Mouse (Mus musculus): ENCODE measurements around the gene Taar7d.
A peak's percentile ranks its signal among the peaks of the same experiment; 100 is the strongest.
"Not testable (repeated sequence)": the region's sequence is repeated elsewhere in the genome, so short reads cannot be mapped to it uniquely, and the experiment has no call there.

Gene Taar7d

DNA sequence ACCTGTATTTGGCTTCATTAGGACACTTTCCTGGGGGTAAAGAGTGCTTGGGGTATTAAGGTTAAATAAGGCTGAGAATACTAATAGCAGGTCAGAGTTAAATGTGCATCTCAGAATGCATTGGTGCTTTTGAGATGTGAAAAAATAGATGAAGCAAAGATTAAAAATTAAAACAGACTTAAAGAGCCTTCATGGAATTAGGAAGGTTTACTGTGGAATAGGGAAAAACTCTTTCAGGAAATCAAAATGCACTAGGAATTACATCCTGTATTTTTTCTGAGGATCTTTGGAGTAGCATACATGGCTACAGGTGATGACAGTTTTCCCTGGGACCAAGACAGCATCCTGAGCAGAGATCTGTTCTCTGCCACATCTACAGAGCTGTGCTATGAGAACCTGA lies at the start of gene Taar7d:
Gene Taar7d, plus strand, starts transcription at position 301 of the 400 bp plus-strand sequence.
- DNase-seq (ENCODE audit: low spot score in 2 of 2): no peak

- DNase-seq (ENCODE audit: low spot score in 2 of 2): no peak
Observed at GRCm38 (mm10) chr10:23977958-23978357, 49.1 kb upstream of the Taar7d start.

DNA sequence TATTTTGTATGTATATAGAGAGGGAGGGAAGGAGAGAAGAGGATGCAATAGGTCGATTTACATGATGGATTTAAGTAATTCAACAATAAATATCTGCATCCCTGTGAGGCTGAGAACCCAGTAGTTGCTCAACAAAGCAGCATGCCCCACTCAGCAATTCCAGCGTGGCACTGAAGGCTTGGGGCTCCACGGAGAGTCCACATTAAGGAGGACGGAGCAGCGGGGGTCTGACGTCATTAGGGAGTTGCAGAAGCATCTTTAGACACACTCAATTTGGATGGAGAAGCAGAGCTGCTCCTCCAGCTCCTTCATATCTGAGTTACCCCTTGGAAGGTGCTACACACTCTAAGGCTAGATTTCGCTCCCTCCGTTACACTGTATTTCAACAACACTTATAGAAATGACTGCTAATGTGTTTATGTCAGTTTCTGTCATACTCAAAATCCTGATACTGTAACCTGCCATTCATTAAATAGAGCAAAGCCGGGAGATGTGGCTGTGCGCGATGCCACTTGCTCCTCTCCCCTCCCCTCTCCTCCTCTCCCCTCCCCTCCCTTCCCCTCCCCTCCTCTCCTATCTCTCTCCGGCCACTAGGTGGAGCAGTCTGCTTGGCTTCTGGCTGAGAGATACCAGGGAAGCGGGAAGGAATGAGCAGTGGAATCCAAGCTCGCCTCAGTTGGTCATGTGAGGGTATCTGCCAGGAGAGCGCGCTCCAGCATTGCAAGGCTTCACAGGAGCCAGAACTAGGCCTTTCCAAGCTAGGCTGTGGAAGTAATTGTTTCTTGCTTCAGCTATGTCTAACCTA lies 47.9 kb upstream of the Taar7d start:
- peak; percentile 24 to 32 for DNase-seq (ENCODE audit: low spot score in 2 of 2)

DNA sequence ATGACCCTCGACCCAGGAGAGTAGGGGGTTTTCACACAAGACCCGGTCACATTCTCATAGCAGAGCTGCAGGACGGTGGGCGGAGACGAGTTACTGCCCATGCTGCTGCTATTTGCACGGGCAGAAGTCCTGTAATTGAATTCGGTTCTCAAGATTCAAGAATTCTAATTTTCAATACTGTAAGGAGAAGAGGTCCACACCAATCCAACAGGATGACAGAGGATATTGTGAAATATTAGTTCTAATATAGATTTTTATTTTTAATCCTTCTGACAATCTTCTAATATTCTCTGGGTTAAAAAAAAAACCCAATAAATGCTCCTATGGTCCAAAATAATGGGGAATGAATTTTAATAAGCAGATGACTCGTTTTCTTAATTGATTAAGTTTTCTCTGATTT lies 41.5 kb upstream of the Taar7d start, which contains the start of gene Taar6:
Gene Taar6, minus strand, starts transcription at position 101 of the 400 bp plus-strand sequence.
- DNase-seq (ENCODE audit: low spot score in 2 of 2): no peak

DNA sequence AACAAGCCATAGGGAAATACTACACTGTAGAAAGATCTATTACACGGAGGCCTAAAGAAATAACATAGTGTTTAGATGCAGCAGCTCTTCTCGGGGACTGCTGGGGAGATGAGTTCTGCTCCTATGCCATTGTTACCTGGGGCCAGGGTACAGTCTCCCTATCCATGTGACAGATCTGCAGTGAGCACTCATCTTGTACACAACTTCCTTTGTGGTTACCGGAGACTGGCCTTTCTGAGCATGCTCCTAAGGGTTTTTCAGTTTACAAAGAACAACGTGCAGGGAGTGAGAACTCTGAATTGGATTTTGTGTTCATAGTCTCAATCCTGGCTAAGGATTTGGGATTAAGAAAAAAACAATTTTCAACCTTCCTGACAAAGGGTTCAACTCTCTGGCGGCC lies 40.6 kb upstream of the Taar7d start:
- no peak for DNase-seq (ENCODE audit: low spot score in 2 of 2)

DNA sequence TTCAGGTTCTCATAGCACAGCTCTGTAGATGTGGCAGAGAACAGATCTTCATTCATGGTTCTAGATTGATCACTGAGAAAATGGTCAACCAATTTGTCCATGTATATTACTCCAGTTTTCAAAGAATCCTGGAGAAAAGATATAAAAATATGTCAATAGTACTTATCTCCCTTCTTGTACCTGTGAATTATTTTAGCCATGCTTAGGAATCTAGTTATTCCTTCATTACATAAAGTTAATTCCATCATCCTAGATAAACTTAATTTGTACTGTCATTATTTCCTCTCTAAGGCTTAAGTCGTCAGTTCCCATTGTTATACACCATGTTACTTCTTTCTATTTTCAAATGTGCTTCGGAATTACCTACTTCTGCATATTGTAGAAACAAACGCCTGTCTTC lies 33.6 kb upstream of the Taar7d start, which contains the start of gene Taar7a:
Gene Taar7a, minus strand, starts transcription at position 101 of the 400 bp plus-strand sequence.
- DNase-seq (ENCODE audit: low spot score in 2 of 2): no peak

DNA sequence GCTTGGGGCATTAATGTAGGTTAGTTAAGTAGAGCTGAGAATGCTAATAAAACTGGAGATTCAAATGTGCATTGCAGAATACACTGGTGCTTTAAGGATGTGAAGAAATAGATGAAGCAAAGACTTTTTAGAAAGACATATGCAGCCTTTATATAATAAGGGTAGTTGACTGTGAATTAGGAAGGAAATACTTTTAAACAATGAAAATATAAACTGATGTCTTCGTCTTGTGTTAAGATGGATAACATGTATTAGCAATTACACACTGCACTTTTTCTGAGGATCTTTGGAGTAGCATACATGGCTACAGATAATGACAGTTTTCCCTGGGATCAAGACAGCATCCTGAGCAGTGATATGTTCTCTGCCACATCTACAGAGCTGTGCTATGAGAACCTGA lies 27.4 kb upstream of the Taar7d start, which contains the start of gene Taar7b:
Gene Taar7b, plus strand, starts transcription at position 301 of the 400 bp plus-strand sequence.
- DNase-seq (ENCODE audit: low spot score in 2 of 2): no peak

DNA sequence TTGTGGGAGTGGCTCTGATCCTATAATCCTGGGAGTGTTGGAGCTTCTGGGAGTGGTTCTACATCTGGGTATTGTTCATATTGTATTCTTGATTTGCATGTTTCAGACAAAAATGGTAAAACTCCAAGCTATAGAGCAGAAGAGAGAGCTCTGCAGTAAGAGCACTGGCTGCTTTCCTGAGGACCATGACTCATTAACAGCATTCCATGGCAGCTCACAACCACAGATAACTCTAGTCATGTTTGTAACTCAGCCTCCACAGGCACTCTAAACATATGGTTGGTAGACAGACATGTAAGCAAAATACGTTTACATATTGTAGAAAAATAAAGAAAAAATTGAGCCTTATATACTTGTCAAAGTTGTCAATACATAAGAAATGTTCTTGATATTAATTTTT lies 20.6 kb upstream of the Taar7d start:
- DNase-seq (ENCODE audit: low spot score in 2 of 2): no peak

- DNase-seq (ENCODE audit: low spot score in 2 of 2): no peak
Observed at GRCm38 (mm10) chr10:24007034-24007433, 20.0 kb upstream of the Taar7d start.

DNA sequence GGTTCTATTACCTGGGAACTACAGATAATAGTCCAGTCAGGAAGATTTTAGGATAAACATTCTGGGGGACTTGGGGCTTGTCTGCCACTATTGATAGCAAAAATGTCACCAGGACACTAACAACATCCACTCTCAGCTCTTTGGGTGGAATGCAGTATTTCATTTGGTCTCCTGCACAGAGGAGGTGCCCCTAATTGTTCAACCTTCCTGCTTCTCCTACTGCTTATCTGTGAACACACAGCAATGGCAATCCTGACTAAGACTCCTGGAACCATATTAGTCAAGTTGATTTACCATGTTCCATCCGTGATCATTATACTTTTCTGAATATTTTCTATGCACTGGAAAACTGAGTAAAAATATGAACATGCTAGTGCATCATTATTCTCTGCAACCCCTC lies 18.9 kb upstream of the Taar7d start:
- no peak for DNase-seq (ENCODE audit: low spot score in 2 of 2)

- DNase-seq (ENCODE audit: low spot score in 2 of 2): no peak
Observed at GRCm38 (mm10) chr10:24031347-24031746, 4.3 kb downstream of the Taar7d start.

DNA sequence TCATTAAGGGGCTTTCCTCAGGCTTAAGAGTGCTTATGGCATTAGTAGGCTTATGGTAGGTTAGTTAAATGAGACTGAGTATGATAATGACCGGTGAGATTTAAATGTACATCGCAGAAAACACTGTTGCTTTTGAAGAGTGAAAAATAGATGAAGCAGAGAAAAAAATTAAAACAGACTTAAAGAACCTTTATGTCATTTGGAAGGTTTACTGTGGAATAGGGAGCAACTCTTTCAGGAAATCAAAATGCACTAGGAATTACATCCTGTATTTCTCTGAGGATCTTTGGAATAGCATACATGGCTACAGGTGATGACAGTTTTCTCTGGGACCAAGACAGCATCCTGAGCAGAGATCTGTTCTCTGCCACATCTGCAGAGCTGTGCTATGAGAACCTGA lies 10.3 kb downstream of the Taar7d start, which contains the start of gene Taar7e:
Gene Taar7e, plus strand, starts transcription at position 301 of the 400 bp plus-strand sequence.
- DNase-seq (ENCODE audit: low spot score in 2 of 2): no peak

- DNase-seq (ENCODE audit: low spot score in 2 of 2): no peak
Observed at GRCm38 (mm10) chr10:24040120-24040869, 13.3 kb downstream of the Taar7d start.

- DNase-seq (ENCODE audit: low spot score in 2 of 2): no peak
Observed at GRCm38 (mm10) chr10:24049210-24049609, 22.2 kb downstream of the Taar7d start, which contains the start of gene Taar7f. Gene Taar7f, plus strand, starts transcription at chr10:24049510.

DNA sequence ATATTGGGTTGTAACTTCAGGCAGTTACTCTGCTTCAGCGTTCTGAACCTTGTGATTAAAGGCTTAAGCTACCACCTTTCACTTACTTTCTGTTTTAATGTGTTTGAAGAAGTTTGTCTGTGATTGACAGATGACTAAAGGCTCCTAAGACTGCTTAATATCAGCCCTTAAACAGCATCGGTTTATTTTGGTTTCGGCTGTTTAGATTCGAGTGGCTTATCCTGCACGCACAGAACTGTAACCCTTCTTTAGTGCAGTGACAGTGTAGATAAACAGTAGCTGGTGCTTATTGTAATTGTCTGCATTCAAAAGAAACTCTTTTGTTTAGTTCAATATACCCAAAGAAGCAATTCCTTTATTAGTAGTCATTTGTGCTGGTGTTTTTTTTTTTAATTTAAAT lies 25.0 kb downstream of the Taar7d start:
- DNase-seq (ENCODE audit: low spot score in 2 of 2): no peak

GRCm38 (mm10) chr10:24058986-24059385 lies 32.0 kb downstream of the Taar7d start:
- DNase-seq (ENCODE audit: low spot score in 2 of 2): no peak

DNA sequence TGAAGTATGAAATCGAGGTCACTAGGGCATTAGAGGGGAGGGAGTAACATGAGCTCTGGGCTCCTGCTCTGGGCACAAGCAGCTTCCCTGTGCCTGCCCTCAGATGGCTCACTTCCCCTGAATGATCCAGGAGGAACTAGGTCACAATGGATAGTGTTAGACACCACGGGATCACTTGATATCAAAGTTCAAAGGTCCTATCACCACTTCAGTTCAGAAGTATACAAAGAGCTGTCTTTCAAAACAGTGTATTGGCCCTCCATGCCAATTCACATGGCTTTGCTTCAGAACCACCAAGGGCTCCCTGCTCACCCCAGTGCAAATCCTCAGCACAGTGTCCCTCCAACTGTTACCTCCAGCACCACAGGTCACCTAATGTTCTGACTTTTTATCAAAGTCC lies 47.7 kb downstream of the Taar7d start:
- not testable (repeated sequence) for DNase-seq (ENCODE audit: low spot score in 2 of 2)

GRCm38 (mm10) chr10:24076200-24076599 lies 49.2 kb downstream of the Taar7d start, which contains the start of gene Taar8a:
Gene Taar8a, plus strand, starts transcription at chr10:24076500.
- DNase-seq (ENCODE audit: low spot score in 2 of 2): not testable (repeated sequence)

Data from spleen, postnatal 36 days (tissue).